Mouse (Mus musculus): ENCODE data around the gene Npdc1. TPM values are rescaled to one million over a fixed set of nuclear protein-coding genes. Genes with fewer than 3 reads are reported as not detected.
A peak's percentile ranks its signal among the peaks of the same experiment; 100 is the strongest.

Npdc1 gene
- total and polyA plus RNA-seq, 3 experiments: 0.49 to 5.5 TPM; not detected in 1

DNA sequence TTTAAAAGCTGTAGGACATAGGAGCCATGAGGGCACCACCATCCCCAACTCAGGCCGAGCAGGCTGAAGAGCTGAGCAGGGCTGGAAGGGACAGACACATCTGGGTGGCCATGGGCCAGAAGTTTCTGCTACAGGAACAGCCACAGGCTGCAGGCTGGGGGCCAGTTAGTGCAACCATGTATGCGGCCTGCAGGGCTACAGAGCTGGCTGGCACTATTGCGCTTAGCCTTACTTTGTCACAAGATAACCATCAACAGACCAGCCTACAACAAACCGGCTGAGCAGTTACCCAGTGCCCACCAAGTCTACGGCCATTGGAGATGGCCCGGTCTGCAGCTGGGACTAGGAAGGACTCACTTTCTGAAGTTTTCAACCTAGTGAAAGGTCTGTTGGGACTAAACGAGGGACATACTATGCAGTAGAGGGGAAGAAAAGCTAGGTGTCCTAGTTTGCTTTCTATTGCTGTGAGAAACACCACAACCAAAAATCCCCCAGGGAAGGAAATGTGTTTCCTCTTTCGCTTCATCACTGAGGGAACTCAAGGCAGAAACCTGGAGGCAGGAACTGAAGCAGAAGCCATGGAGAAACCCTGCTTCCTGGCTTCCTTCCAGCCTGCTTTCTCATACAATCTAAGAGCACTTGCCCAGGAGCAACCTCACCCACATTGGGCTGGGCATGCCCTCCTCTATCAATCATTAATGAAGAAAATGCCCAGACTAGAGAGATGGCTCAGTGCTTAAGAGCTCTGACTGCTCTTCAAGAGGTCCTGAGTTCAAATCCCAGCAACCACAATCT lies 51.9 kb downstream of the Npdc1 start:
- dilution Hi-C loops (cut with MboI; ENCODE audit: extremely low pct_ligation_motif_present, extremely low pct_unique_long_range_greater_than_20kb, low sequenced_read_pairs): no loop called here
- peaks cover 0 to 7% of the 10 kb centered on the region in 2 experiments; a peak in 2 of 4 replicates for H3K4me1 ChIP-seq (ENCODE audit: control insufficient read depth in 1 of 2, insufficient read depth in 2 of 2)
- H3K36me3 ChIP-seq (replicated peaks in 1 of 2; ENCODE audit: control insufficient read depth in 1 of 2, insufficient read depth in 1 of 2, low read length in 1 of 2): peaks cover 23 to 34% of the 10 kb centered on the region in 2 experiments
- no peak overlapping the region for H3K4me2 ChIP-seq (ENCODE audit: insufficient read depth, low read depth, poor library complexity, severe bottlenecking)
- in situ Hi-C loops (cut with MboI; ENCODE audit: low pct_ligation_motif_present, low pct_unique_long_range_greater_than_20kb, low sequenced_read_pairs): no loop called here
- H3K9me3 ChIP-seq (replicated peaks; ENCODE audit: low read length): no peaks in the 10 kb centered on the region
- no peak overlapping the region for H3K9ac ChIP-seq (ENCODE audit: insufficient read depth, low read depth)
- no peak overlapping the region for H3K27ac ChIP-seq (ENCODE audit: insufficient read depth, low read depth)
- H3K79me2 ChIP-seq (replicated peaks; ENCODE audit: control insufficient read depth, extremely low read depth, insufficient read depth, poor library complexity, severe bottlenecking): no peaks in the 10 kb centered on the region
- no peak overlapping the region for H3K4me3 ChIP-seq (replicated peaks in 1 of 3; ENCODE audit: low read depth in 2 of 3, low read length in 2 of 3, poor library complexity in 1 of 3)
- H3K27me3 ChIP-seq (replicated peaks): no peaks in the 10 kb centered on the region
- no peak for TF ChIP-seq USF1 (IDR thresholded peaks at IDR 0.05; ENCODE audit: low read depth, low read length)
- TF ChIP-seq RAD21 (IDR thresholded peaks at IDR 0.05; ENCODE audit: low read depth, low read length): peak; percentile 5
- no peak for TF ChIP-seq RCOR1 (conservative IDR thresholded peaks at IDR 0.05; ENCODE audit: low read depth, low read length)
- TF ChIP-seq NRF1 (IDR thresholded peaks at IDR 0.05; ENCODE audit: low read depth, low read length): no peak
- TF ChIP-seq TBP (conservative IDR thresholded peaks at IDR 0.05; ENCODE audit: low read depth, low read length): no peak
- TF ChIP-seq CTCF (conservative IDR thresholded peaks at IDR 0.05 in 1 of 2, IDR thresholded peaks at IDR 0.05 in 1 of 2; ENCODE audit: low read depth in 2 of 2, low read length in 2 of 2): peak in 1 of 2 experiments; percentile 10; a peak in 1 of 4 replicates
- no peak for TF ChIP-seq GABPA (IDR thresholded peaks at IDR 0.05; ENCODE audit: insufficient replicate concordance, low read depth, low read length)
- TF ChIP-seq ZC3H11A (IDR thresholded peaks at IDR 0.05; ENCODE audit: low read depth, low read length): no peak
- no peak for TF ChIP-seq MEF2A (IDR thresholded peaks at IDR 0.05; ENCODE audit: borderline replicate concordance, low read depth, low read length)
- no peak for TF ChIP-seq CHD2 (IDR thresholded peaks at IDR 0.05; ENCODE audit: low read length)
- TF ChIP-seq SIN3A (IDR thresholded peaks at IDR 0.05; ENCODE audit: low read length): no peak
- no peak for TF ChIP-seq HCFC1 (IDR thresholded peaks at IDR 0.05; ENCODE audit: low read depth, low read length)
- no peak for TF ChIP-seq MAFK (IDR thresholded peaks at IDR 0.05; ENCODE audit: insufficient replicate concordance, low read length)
- TF ChIP-seq USF2 (conservative IDR thresholded peaks at IDR 0.05; ENCODE audit: low read depth, low read length): no peak
- no peak for TF ChIP-seq ETS1 (conservative IDR thresholded peaks at IDR 0.05; ENCODE audit: low read depth, low read length)
- no peak for DNase-seq (ENCODE audit: extremely low read depth)

GRCm38 (mm10) chr2:25452951-25453350 lies 53.8 kb downstream of the Npdc1 start:
- in situ Hi-C loops (cut with MboI; ENCODE audit: low pct_ligation_motif_present, low pct_unique_long_range_greater_than_20kb, low sequenced_read_pairs): no loop called here
- Histone ChIP-seq H3K9ac (ENCODE audit: insufficient read depth, low read depth) (no peak overlapping the region), H3K4me2 (ENCODE audit: insufficient read depth, low read depth, poor library complexity, severe bottlenecking) (no peak overlapping the region), H3K27me3 (replicated peaks) (no peaks in the 10 kb centered on the region), H3K27ac (ENCODE audit: insufficient read depth, low read depth) (no peak overlapping the region), H3K36me3 (replicated peaks in 1 of 2; ENCODE audit: control insufficient read depth in 1 of 2, insufficient read depth in 1 of 2, low read length in 1 of 2) (peaks cover 8 to 25% of the 10 kb centered on the region in 2 experiments), H3K4me1 (ENCODE audit: control insufficient read depth in 1 of 2, insufficient read depth in 2 of 2) (peaks cover 0 to 7% of the 10 kb centered on the region in 2 experiments; a peak in 2 of 4 replicates), H3K79me2 (replicated peaks; ENCODE audit: control insufficient read depth, extremely low read depth, insufficient read depth, poor library complexity, severe bottlenecking) (no peaks in the 10 kb centered on the region), H3K9me3 (replicated peaks; ENCODE audit: low read length) (no peaks in the 10 kb centered on the region), H3K4me3 (replicated peaks in 1 of 3; ENCODE audit: low read depth in 2 of 3, low read length in 2 of 3, poor library complexity in 1 of 3) (no peak overlapping the region)
- TF ChIP-seq NELFE (IDR thresholded peaks at IDR 0.05; ENCODE audit: low read depth, low read length): no peak
- TF ChIP-seq BHLHE40 (IDR thresholded peaks at IDR 0.05; ENCODE audit: low read depth, low read length): no peak
- TF ChIP-seq JUND (conservative IDR thresholded peaks at IDR 0.05; ENCODE audit: low read depth, low read length): no peak
- no peak for TF ChIP-seq POLR2A (IDR thresholded peaks at IDR 0.05; ENCODE audit: low read depth, low read length)
- TF ChIP-seq SMC3 (IDR thresholded peaks at IDR 0.05; ENCODE audit: low read depth, low read length): no peak
- no peak for TF ChIP-seq MYC (IDR thresholded peaks at IDR 0.05; ENCODE audit: low read depth, low read length)
- no peak for TF ChIP-seq USF2 (conservative IDR thresholded peaks at IDR 0.05; ENCODE audit: low read depth, low read length)
- TF ChIP-seq GABPA (IDR thresholded peaks at IDR 0.05; ENCODE audit: insufficient replicate concordance, low read depth, low read length): no peak
- TF ChIP-seq CHD1 (IDR thresholded peaks at IDR 0.05; ENCODE audit: low read depth, low read length): no peak
- TF ChIP-seq IRF4 (IDR thresholded peaks at IDR 0.05; ENCODE audit: low read depth, low read length): no peak
- TF ChIP-seq HCFC1 (IDR thresholded peaks at IDR 0.05; ENCODE audit: low read depth, low read length): no peak
- no peak for TF ChIP-seq CHD2 (IDR thresholded peaks at IDR 0.05; ENCODE audit: low read length)
- TF ChIP-seq ZNF384 (IDR thresholded peaks at IDR 0.05; ENCODE audit: low read depth, low read length): no peak
- no peak for TF ChIP-seq ZKSCAN1 (IDR thresholded peaks at IDR 0.05; ENCODE audit: borderline replicate concordance, low read depth, low read length)
- dilution Hi-C loops (cut with MboI; ENCODE audit: extremely low pct_ligation_motif_present, extremely low pct_unique_long_range_greater_than_20kb, low sequenced_read_pairs): no loop called here
- no peak for DNase-seq (ENCODE audit: extremely low read depth)
